Mouse (Mus musculus) ES-E14 (cell line): Measurements from ENCODE around the gene Ociad1.

Source experiments
- HCFC1 ChIP-seq: IDR thresholded peaks from 2 replicates; pipeline ENCODE4 v1.6.1; 2012; ENCODE audit warnings: low read length, inconsistent platforms, borderline replicate concordance; ENCODE audit not compliant: insufficient read depth
- ZNF384 ChIP-seq: IDR thresholded peaks from 2 replicates; pipeline ENCODE4 v1.6.1; 2012; ENCODE audit warnings: low read depth, low read length, inconsistent platforms

DNA sequence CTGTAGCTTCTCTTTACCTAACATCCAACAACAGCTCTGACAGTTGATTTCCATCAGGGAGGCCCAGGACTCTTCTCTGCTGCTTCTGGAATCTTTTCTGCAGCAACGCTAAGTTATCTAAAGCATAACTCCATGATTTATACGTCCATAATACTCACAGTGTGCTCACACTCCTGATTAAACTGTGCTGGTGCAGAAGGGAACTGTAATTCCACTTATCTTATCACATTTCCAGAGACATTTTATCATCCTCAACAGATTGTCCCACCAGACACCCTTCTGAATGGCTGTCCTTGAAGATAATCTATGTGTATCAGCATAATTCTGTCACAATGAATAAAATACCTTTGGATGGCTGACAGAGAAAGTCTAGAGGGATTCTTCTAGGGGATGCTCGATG is 61.4 kb downstream of the Ociad1 start:
- no peak for TF ChIP-seq ZNF384
- TF ChIP-seq HCFC1, result no peak
